Mouse (Mus musculus) adrenal gland, adult 10 weeks (tissue): ENCODE data around the gene Mfrp. TPM values are rescaled to one million over a fixed set of nuclear protein-coding genes. Genes with fewer than 3 reads are reported as not detected.

Experiments
- polyA plus RNA-seq: library from polyadenylated mRNA; stranded (reverse); fragments of 350-450 nt; fragmentation: Illumina TruSeq; extraction: RNeasy Lipid Tissue Mini Kit (QIAGEN cat#74804); gene quantifications from one replicate; pipeline ENCODE4 v1.2.3, GENCODE M21; 2014; ENCODE audit warnings: low read depth, low replicate concordance

Mfrp gene
- not detected for polyA plus RNA-seq

GRCm38 (mm10) chr9:44101490-44101889 lies at the start of gene Mfrp:
Gene Mfrp, plus strand, starts transcription at chr9:44101729.

GRCm38 (mm10) chr9:44066785-44067225 lies 34.7 kb upstream of the Mfrp start, which contains the start of gene Usp2:
Gene Usp2, plus strand, starts transcription at chr9:44067021.

GRCm38 (mm10) chr9:44107110-44107509 lies 5.6 kb downstream of the Mfrp start, which contains the start of gene C1qtnf5:
Gene C1qtnf5, plus strand, starts transcription at chr9:44107245.

GRCm38 (mm10) chr9:44113105-44113789 lies 11.7 kb downstream of the Mfrp start, which contains the start of the genes Gm49380 and Rnf26:
Gene Gm49380, minus strand, starts transcription at chr9:44113500.
Gene Rnf26, minus strand, starts transcription at chr9:44113517.

GRCm38 (mm10) chr9:44134101-44134850 lies 32.7 kb downstream of the Mfrp start, which contains the start of gene Mcam:
Gene Mcam, plus strand, starts transcription at chr9:44134469.

Other genes with a start within 250 kb of the Mfrp start
- 3.5 TPM for gene Thy1, start 58.3 kb upstream of the Mfrp start, polyA plus RNA-seq
- gene Usp2, start 34.7 kb upstream of the Mfrp start, polyA plus RNA-seq: 7.9 TPM
- not detected for gene C1qtnf5, start 5.5 kb downstream of the Mfrp start, polyA plus RNA-seq
- 0.87 TPM for gene Gm49380, start 11.8 kb downstream of the Mfrp start, polyA plus RNA-seq
- 2.0 TPM for gene Rnf26, start 11.8 kb downstream of the Mfrp start, polyA plus RNA-seq
- 10.1 TPM for gene Mcam, start 32.7 kb downstream of the Mfrp start, polyA plus RNA-seq
- gene Cbl, start 132.3 kb downstream of the Mfrp start, polyA plus RNA-seq: 31.5 TPM
- not detected for gene Ccdc153, start 138.9 kb downstream of the Mfrp start, polyA plus RNA-seq
- gene Pdzd3, start 149.7 kb downstream of the Mfrp start, polyA plus RNA-seq: not detected
- gene Nlrx1, start 166.9 kb downstream of the Mfrp start, polyA plus RNA-seq: 0.35 TPM
- 1.7 TPM for gene Abcg4, start 186.9 kb downstream of the Mfrp start, polyA plus RNA-seq
- gene Hinfp, start 203.9 kb downstream of the Mfrp start, polyA plus RNA-seq: 17.7 TPM
- 2.2 TPM for gene C2cd2l, start 218.6 kb downstream of the Mfrp start, polyA plus RNA-seq
- gene Dpagt1, start 224.3 kb downstream of the Mfrp start, polyA plus RNA-seq: 12.7 TPM
- gene H2afx, start 233.0 kb downstream of the Mfrp start, polyA plus RNA-seq: 2.9 TPM
- 50.5 TPM for gene Hmbs, start 242.5 kb downstream of the Mfrp start, polyA plus RNA-seq